Mouse (Mus musculus) liver, adult 2 months (tissue): Measurements from ENCODE around the gene Fahd1. TPM values are rescaled to one million over a fixed set of nuclear protein-coding genes. Genes with fewer than 3 reads are reported as not detected.

Experiments
- DNase-seq: peaks from one replicate; pipeline ENCODE4 v3.0.0-alpha.2; 2011; ENCODE audit warnings: low read depth, low spot score; ENCODE audit errors: extremely low read depth
- H3K27ac ChIP-seq: fragments of 200-500 bp; replicated peaks from 2 replicates; pipeline ENCODE4 v1.5.1; 2012; ENCODE audit warnings: low read depth, mild to moderate bottlenecking, control low read depth, inconsistent platforms, low read length; ENCODE audit not compliant: insufficient read depth
- H3K27me3 ChIP-seq: fragments of 200-500 bp; 2 replicates; pipeline ENCODE4 v1.6.1; 2012; ENCODE audit warnings: mild to moderate bottlenecking, moderate library complexity, low read length, inconsistent platforms; ENCODE audit not compliant: control insufficient read depth, insufficient read depth
- H3K36me3 ChIP-seq: fragments of 200-500 bp; 2 replicates; pipeline ENCODE4 v1.6.1; 2012; ENCODE audit warnings: low read length, inconsistent platforms; ENCODE audit not compliant: control insufficient read depth, insufficient read depth
- H3K4me1 ChIP-seq: fragments of 200-500 bp; 2 replicates; pipeline ENCODE4 v1.6.1; 2011; ENCODE audit warnings: low read length; ENCODE audit not compliant: control insufficient read depth, insufficient read depth
- H3K4me3 ChIP-seq: fragments of 200-500 bp; 2 replicates; pipeline ENCODE4 v1.5.1; 2011; ENCODE audit warnings: low read depth, mild to moderate bottlenecking, control low read depth, low read length, moderate library complexity; ENCODE audit not compliant: insufficient read depth
- H3K79me2 ChIP-seq: fragments of 200-500 bp; 2 replicates; pipeline ENCODE4 v1.6.1; 2012; ENCODE audit warnings: inconsistent platforms, mild to moderate bottlenecking, low read length, moderate library complexity; ENCODE audit not compliant: control insufficient read depth, insufficient read depth
- H3K9ac ChIP-seq: fragments of 200-500 bp; 2 replicates; pipeline ENCODE4 v1.6.1; 2012; ENCODE audit warnings: low read depth, mild to moderate bottlenecking, control low read depth, inconsistent platforms, low read length
- CTCF ChIP-seq: fragments of 200-500 bp; IDR thresholded peaks from 2 replicates; pipeline ENCODE4 v1.5.1; 2011; ENCODE audit warnings: low read depth, low read length, control low read depth
- POLR2A ChIP-seq: fragments of 200-500 bp; IDR thresholded peaks from 2 replicates; pipeline ENCODE4 v1.6.1; 2011; ENCODE audit warnings: low read length, control low read depth; ENCODE audit not compliant: insufficient read depth; ENCODE audit errors: extremely low read depth
- WGBS: fragments of 180-500 bp; shearing (Covaris S2); methylation state at CpG from one replicate; pipeline ENCODE4 v1.1.7; 2018; 5-methylcytosine and 5-hydroxymethylcytosine counted together
- polyA plus RNA-seq: library from polyadenylated mRNA; depleted of rRNA; stranded (reverse); fragments of >200 nt; gene quantifications from 2 replicates; pipeline ENCODE4 v1.2.3, GENCODE M21; 2012
- total RNA-seq: library from RNA; depleted of rRNA; stranded (reverse); fragments of >200 nt; gene quantifications from 2 replicates; pipeline ENCODE4 v1.2.3, GENCODE M21; 2014

The Fahd1 gene
- total and polyA plus RNA-seq, 2 experiments: 49.5 to 55.7 TPM

DNA sequence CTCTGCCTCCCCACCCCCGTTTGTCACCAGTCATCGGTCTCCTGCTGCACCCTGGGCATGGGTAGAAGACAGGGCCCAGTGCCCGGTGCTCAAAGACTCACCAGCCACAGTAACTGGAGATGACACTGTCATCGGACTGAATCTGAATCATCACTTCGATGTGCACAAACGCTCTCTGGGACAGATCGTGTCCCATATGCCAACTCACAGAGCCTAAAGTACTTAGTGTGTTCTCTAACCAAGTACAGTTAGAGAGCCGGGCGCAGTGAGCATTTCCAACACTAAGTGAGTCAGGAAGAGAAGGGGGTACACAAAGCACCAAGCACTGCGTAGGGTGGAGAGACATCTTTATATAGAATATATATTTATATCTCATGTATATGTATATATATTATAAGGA, 17.8 kb upstream of the Fahd1 start:
- 87% methylated on average over 10 of the region's 10 CpGs for WGBS
- Histone ChIP-seq H3K36me3 (peaks cover 27% of the 10 kb centered on the region), H3K4me1 (peaks cover 6% of the 10 kb centered on the region; the same call in 1 of the 2 replicates), H3K27ac (no peak overlapping the region), H3K79me2 (no peaks in the 10 kb centered on the region), H3K4me3 (no peak overlapping the region), H3K9ac (no peak overlapping the region), H3K27me3 (no peaks in the 10 kb centered on the region)
- no peak for TF ChIP-seq CTCF
- TF ChIP-seq POLR2A: no peak
- no peak for DNase-seq

DNA sequence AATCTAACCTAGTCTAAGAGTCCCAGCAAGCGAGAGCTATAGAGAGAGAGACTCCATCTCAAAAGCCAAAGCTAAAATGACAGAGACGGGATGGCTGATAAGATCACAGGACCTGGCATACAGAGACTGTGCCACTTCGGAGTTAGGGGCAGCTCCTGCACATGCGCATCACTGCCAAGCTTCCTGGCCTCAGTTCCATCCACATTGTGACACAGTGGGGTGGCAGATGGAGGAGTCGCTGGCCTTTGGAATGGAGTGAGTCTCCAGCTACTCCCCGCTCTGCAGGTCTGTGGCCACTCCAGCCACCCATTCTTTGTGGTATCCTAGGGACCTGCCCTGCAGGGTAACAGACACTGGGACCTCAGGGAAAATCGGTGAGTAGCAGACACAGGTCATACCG, 15.6 kb upstream of the Fahd1 start, which contains the start of gene Igfals:
Gene Igfals (plus strand): TSS at position 222 of the 400 bp plus-strand sequence.
- no peaks in the 10 kb centered on the region for H3K79me2 ChIP-seq
- H3K4me1 ChIP-seq: peaks cover 6% of the 10 kb centered on the region; the same call in 1 of the 2 replicates
- peaks cover 46% of the 10 kb centered on the region for H3K36me3 ChIP-seq
- H3K4me3 ChIP-seq: no peak within 1 kb of the TSS
- no peak for TF ChIP-seq POLR2A
- TF ChIP-seq CTCF: no peak
- DNase-seq: no peak
- no peak within 1 kb of the TSS for H3K27ac ChIP-seq
- H3K9ac ChIP-seq: no peak within 1 kb of the TSS
- no peaks in the 10 kb centered on the region for H3K27me3 ChIP-seq
- 69% methylated on average over 8 of the region's 8 CpGs for WGBS

- WGBS: 79% methylated on average over 3 of the region's 3 CpGs
- H3K27ac ChIP-seq: no peak overlapping the region
Measured at GRCm38 (mm10) chr17:24861785-24862184, 11.6 kb upstream of the Fahd1 start.

DNA sequence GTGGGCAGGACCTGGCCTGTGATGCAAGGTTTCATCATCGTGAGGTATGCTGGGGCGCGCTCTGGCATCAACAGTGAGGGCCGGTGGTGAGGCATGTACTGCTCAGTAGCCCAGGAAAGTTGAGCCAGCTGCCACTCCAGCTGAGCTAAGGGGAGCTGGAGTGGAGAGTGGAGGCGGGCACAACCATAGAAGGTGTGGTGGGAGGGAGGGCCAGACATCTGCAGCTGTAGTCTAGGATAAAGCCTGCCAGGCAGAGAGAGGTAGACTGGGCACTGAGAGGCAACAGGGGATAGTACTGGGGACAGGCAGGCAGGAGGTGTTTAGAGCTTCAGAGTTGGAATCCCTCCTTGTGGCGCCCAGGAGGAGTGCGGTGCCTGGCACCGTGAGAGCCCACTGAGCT, 9.9 kb upstream of the Fahd1 start:
- 0 out of 2 replicates have a peak overlapping the region, but pooled peaks have one; percentile 5 for H3K27ac ChIP-seq
- 59% methylated on average over 8 of the region's 8 CpGs for WGBS
- no peak overlapping the region for H3K4me3 ChIP-seq
- H3K27me3 ChIP-seq: no peaks in the 10 kb centered on the region
- H3K4me1 ChIP-seq: peaks cover 27% of the 10 kb centered on the region
- no peaks in the 10 kb centered on the region; the same call in 1 of the 2 replicates for H3K79me2 ChIP-seq
- H3K36me3 ChIP-seq: peaks cover 65% of the 10 kb centered on the region
- no peak for TF ChIP-seq CTCF
- H3K9ac ChIP-seq: no peak overlapping the region
- no peak for DNase-seq

More at GRCm38 (mm10) chr17:24861785-24862184, 11.6 kb upstream of the Fahd1 start:
- Histone ChIP-seq H3K36me3 (peaks cover 60% of the 10 kb centered on the region), H3K4me1 (peaks cover 16% of the 10 kb centered on the region), H3K79me2 (no peaks in the 10 kb centered on the region), H3K9ac (no peak overlapping the region), H3K27me3 (no peaks in the 10 kb centered on the region), H3K4me3 (no peak overlapping the region)
- TF ChIP-seq CTCF (no peak), POLR2A (no peak)
- no peak for DNase-seq

DNA sequence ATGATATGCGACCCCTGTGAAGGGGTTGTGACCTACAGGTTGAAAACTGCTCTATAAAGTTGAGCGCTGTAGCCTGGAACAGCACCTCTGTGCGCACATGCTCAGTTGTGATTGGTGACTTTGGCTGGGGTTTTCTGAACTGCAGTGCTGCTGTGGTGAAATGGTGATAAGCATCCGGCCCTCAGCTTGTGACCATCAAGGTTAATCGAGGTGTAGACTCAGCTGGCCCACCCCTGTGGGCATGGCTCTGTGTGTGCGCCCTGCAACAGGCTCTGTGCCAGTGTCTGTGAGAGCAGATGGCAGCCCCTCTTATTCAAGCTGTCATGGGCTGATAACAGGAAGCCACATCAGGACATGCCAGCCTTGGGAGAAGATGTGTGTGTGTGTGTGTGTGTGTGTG, 8.8 kb upstream of the Fahd1 start:
- H3K27ac ChIP-seq: peak overlapping the region; percentile 27; the same call in 1 of the 2 replicates
- H3K9ac ChIP-seq: peak overlapping the region; percentile 21; the same call in 1 of the 2 replicates

DNA sequence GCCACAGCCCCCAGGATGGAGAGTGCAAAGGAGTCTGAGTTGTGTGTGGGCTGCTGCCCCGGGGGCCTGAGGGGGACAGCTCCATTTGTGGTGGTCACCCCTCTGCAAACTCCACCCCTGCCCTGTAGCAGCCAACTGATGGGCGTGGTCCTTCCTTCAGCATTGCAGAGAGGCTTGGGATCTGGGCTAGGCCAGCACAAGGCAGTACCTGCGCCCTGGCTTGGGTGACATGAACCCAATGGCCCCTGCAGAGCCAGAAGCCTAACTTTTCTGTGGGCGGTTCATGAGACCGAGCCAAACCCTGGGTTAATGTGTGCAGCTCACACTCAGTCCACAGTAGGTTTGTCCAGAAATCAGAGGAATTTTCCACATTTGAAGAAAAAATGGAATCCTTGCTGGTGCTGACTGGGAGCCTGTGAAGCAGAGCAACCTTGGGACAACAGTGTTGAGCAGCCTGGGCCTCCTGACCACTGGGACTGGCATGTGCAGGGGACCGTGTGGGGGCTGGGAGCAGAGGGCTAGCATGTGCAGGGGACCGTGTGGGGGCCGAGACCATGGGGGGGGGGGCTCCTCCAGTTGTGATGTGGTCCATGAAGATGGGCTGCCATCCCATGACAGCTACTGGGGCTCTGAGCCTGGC, 7.8 kb upstream of the Fahd1 start:
- peak; percentile 90 for DNase-seq
- H3K36me3 ChIP-seq: peaks cover 62% of the 10 kb centered on the region
- H3K27ac ChIP-seq: peak overlapping the region; percentile 46
- H3K79me2 ChIP-seq: peaks cover 5% of the 10 kb centered on the region; the same call in 1 of the 2 replicates
- 30% methylated on average over 8 of the region's 8 CpGs for WGBS
- no peaks in the 10 kb centered on the region for H3K27me3 ChIP-seq
- peaks cover 30% of the 10 kb centered on the region for H3K4me1 ChIP-seq
- H3K9ac ChIP-seq: peak overlapping the region; percentile 54
- H3K4me3 ChIP-seq: peak overlapping the region; percentile 15; the same call in 1 of the 2 replicates
- TF ChIP-seq CTCF (no peak), POLR2A (no peak)

More for the DNA sequence above, 8.8 kb upstream of the Fahd1 start:
- no peaks in the 10 kb centered on the region; the same call in 1 of the 2 replicates for H3K79me2 ChIP-seq
- peaks cover 62% of the 10 kb centered on the region for H3K36me3 ChIP-seq
- 41% methylated on average over 6 of the region's 6 CpGs for WGBS
- no peak overlapping the region for H3K4me3 ChIP-seq
- TF ChIP-seq POLR2A (no peak), CTCF (no peak)
- no peak for DNase-seq
- H3K4me1 ChIP-seq: peaks cover 27% of the 10 kb centered on the region
- H3K27me3 ChIP-seq: no peaks in the 10 kb centered on the region
